Mouse (Mus musculus) adrenal gland, postnatal 10 days (tissue): ENCODE measurements at regions not wholly inside any gene's neighbourhood (a gene's known extent, or its start where the extent isn't known, plus 50 kb on each side); places are given as distances from the start of the nearest gene placed in this dataset.
"Not testable (repeated sequence)": the region's sequence is repeated elsewhere in the genome, so short reads cannot be mapped to it uniquely, and the experiment has no call there.

Source experiments
- DNase-seq: peaks from one replicate; pipeline ENCODE4 v3.0.0; 2021; ENCODE audit warnings: mixed read lengths

DNA sequence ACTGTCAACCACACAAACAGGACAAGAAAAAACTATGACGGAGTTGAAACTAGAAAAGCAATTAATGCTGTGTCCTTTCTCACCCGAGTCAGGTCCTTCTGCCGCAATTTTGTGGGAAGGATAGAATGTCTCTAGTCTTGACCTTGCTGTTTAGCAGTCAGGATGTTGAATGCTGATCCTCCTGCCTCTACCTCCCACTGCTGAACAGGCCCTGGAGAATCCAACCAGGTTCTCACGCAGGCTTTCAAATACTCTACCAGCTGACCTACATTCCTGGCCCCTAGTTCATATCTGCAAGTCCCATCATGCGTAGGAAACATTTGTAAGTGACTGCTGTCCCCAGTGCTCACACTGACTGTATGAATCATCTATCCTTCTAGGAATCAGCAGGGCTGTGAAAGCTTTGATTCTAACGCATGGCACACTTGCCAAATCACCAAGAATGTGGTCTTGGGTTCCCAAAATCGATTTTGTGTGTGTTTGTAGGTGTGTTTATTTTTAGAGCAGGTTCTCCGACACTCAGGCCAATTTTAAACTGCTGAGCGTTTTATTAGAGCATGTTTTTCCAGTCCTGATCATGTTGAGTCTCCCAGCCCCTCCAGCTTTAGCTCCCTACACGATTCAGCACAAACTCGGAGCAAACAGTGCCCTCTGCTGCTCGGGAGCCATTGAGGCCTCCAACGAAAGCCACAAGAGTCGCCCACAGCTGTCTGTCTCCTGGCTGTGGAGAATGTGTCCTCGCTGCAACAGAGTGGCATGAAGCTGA, 545.4 kb downstream of the Zfp704 start:
- peak; percentile 71 for DNase-seq

DNA sequence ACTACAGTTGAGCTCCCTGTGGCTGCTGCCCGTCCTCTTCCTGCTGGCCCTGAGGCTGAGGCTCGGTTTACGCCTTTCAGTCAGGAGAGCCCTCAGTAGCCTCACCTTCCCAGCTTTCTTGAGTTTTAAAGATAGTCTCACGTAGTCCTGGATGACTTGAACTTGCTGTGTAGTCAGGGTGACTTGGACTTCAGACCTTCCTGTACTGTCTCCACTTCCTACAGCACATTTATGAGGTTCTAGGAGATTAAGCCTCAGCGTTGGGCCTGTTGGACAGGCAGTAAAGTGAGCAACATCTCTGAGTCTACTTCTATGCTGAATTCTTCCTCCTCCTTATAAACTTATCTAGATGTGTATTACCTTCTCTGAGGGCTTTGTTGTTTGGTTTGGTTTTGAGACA, 546.2 kb downstream of the Zfp704 start:
- DNase-seq, result no peak

DNA sequence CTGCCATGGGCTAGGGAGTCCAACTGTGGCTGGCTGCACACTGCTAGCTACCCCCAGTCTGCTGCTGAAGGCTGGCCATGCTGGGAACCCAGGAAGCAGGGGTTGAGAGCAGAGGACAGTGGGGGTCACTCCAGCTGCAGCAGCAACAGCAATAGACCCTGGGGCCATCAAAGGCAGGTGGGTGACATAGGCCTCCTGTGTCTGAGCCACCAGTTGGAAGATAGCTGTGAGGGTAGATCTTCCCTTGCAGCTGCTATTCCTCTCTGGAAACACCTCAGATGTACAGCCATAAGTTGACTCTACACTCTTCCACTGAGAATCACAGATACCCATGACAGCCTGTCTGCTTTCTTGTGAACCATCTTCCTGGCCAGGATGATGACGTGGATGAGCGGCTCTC, 548.5 kb downstream of the Zfp704 start:
- DNase-seq, result no peak

DNA sequence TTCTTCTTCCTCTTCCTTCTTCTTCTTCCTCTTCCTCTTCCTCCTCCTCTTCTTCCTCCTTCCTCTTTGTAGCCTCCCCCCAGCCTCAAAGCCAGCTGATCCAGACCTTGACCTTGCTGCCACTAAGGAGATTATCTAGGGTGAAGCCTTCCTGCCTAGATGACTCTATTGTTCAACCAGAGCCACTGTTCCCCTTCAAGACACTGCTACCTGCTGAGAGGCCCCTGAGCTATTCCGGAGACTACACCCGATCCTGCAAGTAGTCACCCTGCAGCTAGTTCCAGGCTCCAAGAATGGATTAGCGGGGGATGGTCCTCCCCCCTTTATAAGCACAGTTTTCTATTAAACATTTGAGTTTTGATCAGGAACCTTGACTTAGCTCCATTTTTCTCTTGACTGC, 552.2 kb downstream of the Zfp704 start:
- not testable (repeated sequence) for DNase-seq

DNA sequence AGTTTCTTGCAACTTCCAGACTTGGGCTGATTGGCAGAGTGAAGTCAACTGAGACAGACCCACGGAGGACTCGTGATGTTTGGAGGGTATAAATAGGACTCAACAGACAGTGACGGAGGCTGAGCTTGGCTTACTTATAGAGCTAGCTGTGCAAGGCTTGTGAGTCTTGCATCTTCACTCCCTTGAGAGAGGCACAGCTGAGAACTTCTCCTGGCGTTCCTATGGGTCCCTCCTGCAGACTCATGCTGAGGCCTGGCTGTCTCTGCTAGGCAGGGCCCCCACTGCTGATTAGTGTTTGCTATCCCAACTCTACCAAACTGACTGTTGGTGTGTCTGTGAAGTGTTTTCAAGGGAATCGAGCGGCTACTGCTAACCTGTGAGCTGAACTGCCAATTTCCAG, 553.0 kb downstream of the Zfp704 start:
- no peak for DNase-seq

DNA sequence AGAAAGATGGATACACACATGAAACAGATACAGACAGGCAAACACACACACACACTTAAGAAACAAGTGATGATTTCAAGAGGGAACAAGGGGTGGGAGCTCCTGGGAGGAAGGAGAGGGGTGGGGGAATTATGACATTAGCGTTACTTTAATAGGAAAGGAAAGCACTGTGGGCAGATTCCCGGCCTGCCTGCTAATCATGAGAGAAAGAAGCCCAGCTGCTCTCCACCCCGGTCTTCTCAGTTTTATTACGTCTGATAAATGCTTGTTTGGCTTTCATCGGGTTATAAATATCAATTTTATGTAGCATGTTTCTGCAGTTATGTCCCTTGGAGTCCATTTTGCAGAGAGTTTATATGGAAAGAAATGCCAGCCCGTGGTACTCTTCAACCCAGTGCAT, 554.1 kb downstream of the Zfp704 start:
- no peak for DNase-seq
